10 mouse cellular contexts compared by ENCODE assay signal in the genomic region with DNA sequence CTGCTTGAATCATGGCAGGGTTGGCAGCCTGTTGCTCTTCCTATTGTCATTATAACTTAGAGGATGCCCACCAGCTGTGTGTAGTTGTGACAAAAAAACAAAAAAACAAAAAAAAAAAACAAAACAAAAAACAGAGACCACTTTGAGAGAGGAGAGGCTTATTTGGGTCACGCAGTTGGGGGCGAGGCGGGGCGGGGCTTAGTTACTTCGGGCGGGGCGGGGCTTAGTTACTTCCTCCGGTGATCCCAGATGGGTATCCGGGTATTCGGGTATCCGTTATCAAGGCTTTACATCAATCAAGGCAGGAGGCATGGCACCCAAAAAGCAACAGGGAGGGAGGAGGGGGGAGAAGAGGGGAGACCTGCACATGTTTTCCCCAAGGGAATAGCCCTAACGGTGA. TPM values are rescaled to one million over a fixed set of nuclear protein-coding genes. Genes with fewer than 3 reads are reported as not detected.
A peak's percentile ranks its signal among the peaks of the same experiment; 100 is the strongest.
DNase-seq lines count a peak whose midpoint lies in the region; ATAC-seq and TF ChIP-seq lines count a peak whose summit lies in the region.
"Had no signal": no experiment of that assay in that cellular context is flagged by ENCODE, and none has a peak within 500 bp of the region (broad histone marks: within the 10 kb centered on the region; RNA-seq: fewer than 3 reads in every experiment).

No protein-coding gene starts in this region.

- H3K27ac ChIP-seq in hindbrain, embryonic 10.5 days, result peak overlapping the region; percentile 3; the same call in 1 of the 2 replicates
- H3K27ac ChIP-seq in hindbrain, embryonic 11.5 days (ENCODE audit: low read depth, low read length), result no peak overlapping the region
- H3K27ac ChIP-seq in ES-E14 (ENCODE audit: insufficient read depth, low read depth, low read length, poor library complexity, severe bottlenecking), result no peak overlapping the region
- peak overlapping the region; percentile 73 for H3K27ac ChIP-seq in forebrain, embryonic 13.5 days
- H3K27ac ChIP-seq: macrophage had no signal

- in situ Hi-C loops in ES-E14 (cut with MboI; ENCODE audit: low sequenced_read_pairs in 2 of 2, unreplicated experiment in 2 of 2), result no loop called here

- no peak for DNase-seq in hindbrain, embryonic 10.5 days (ENCODE audit: low spot score)
- DNase-seq in hindbrain, embryonic 11.5 days (ENCODE audit: low spot score), result no peak
- peak; percentile 20 for DNase-seq in ES-E14 (ENCODE audit: low read depth, low spot score)
- peak; percentile 26 for DNase-seq in lung, postnatal 10 days
- DNase-seq in gastrocnemius, postnatal 36 days, result no peak
- DNase-seq in yolk sac, embryonic 10.5 days (ENCODE audit: low spot score), result no peak
- DNase-seq: cerebellum, adult 9-10 months had no signal

- intact Hi-C loops in gastrocnemius, postnatal 36 days (cut with DNase I), result no loop called here

- peaks cover 42% of the 10 kb centered on the region for H3K4me1 ChIP-seq in hindbrain, embryonic 10.5 days (replicated peaks)
- no peaks in the 10 kb centered on the region for H3K4me1 ChIP-seq in hindbrain, embryonic 11.5 days (replicated peaks; ENCODE audit: control insufficient read depth, insufficient read depth, low read length)
- H3K4me1 ChIP-seq in ES-E14 (ENCODE audit: control insufficient read depth in 2 of 2, insufficient read depth in 2 of 2, low read length in 2 of 2, poor library complexity in 1 of 2), result no peaks in the 10 kb centered on the region
- peaks cover 58% of the 10 kb centered on the region for H3K4me1 ChIP-seq in forebrain, embryonic 13.5 days

- no peaks in the 10 kb centered on the region for H3K27me3 ChIP-seq in hindbrain, embryonic 10.5 days (ENCODE audit: insufficient read depth, poor library complexity, severe bottlenecking)
- H3K27me3 ChIP-seq in hindbrain, embryonic 11.5 days (ENCODE audit: control insufficient read depth, insufficient read depth, low read length), result no peaks in the 10 kb centered on the region
- no peaks in the 10 kb centered on the region for H3K27me3 ChIP-seq in forebrain, embryonic 13.5 days

- peak overlapping the region; percentile 11; the same call in 1 of the 2 replicates for H3K4me3 ChIP-seq in hindbrain, embryonic 10.5 days
- H3K4me3 ChIP-seq in hindbrain, embryonic 11.5 days (ENCODE audit: low read depth, low read length), result no peak overlapping the region
- peak overlapping the region in 1 of 2 experiments; percentile 50; a peak in 2 of 4 replicates for H3K4me3 ChIP-seq in ES-E14 (ENCODE audit: insufficient read depth in 1 of 2, low read depth in 1 of 2, low read length in 2 of 2, poor library complexity in 1 of 2, severe bottlenecking in 1 of 2)
- H3K4me3 ChIP-seq in forebrain, embryonic 13.5 days, result no peak overlapping the region

- no peak overlapping the region for H3K9ac ChIP-seq in hindbrain, embryonic 11.5 days (ENCODE audit: low read depth, low read length)
- no peak overlapping the region for H3K9ac ChIP-seq in ES-E14 (ENCODE audit: insufficient read depth, low read depth, low read length, poor library complexity, severe bottlenecking)
- no peak overlapping the region; the same call in 1 of the 2 replicates for H3K9ac ChIP-seq in forebrain, embryonic 13.5 days

- H3K36me3 ChIP-seq in hindbrain, embryonic 10.5 days, result peaks cover 15% of the 10 kb centered on the region; the same call in 1 of the 2 replicates
- H3K36me3 ChIP-seq in hindbrain, embryonic 11.5 days (ENCODE audit: control insufficient read depth, insufficient read depth, low read length), result no peaks in the 10 kb centered on the region
- no peaks in the 10 kb centered on the region for H3K36me3 ChIP-seq in ES-E14 (ENCODE audit: control insufficient read depth, insufficient read depth, low read length, poor library complexity, severe bottlenecking)
- 0 out of 2 replicates have a peak, but pooled peaks cover under 1% of the 10 kb centered on the region for H3K36me3 ChIP-seq in forebrain, embryonic 13.5 days (ENCODE audit: poor library complexity, severe bottlenecking)

- no peaks in the 10 kb centered on the region for H3K9me3 ChIP-seq in hindbrain, embryonic 10.5 days
- H3K9me3 ChIP-seq in hindbrain, embryonic 11.5 days (ENCODE audit: control insufficient read depth, low read length), result no peaks in the 10 kb centered on the region
- no peaks in the 10 kb centered on the region for H3K9me3 ChIP-seq in ES-E14 (ENCODE audit: control insufficient read depth, insufficient read depth, low read depth, low read length)
- no peaks in the 10 kb centered on the region for H3K9me3 ChIP-seq in forebrain, embryonic 13.5 days (replicated peaks)

- WGBS in hindbrain, embryonic 10.5 days, result 19% methylated on average over 12 of the region's 12 CpGs
- 23% methylated on average over 12 of the region's 12 CpGs for WGBS in hindbrain, embryonic 11.5 days
- WGBS in forebrain, embryonic 13.5 days, result 21% methylated on average over 12 of the region's 12 CpGs

- no peak overlapping the region for H3K4me2 ChIP-seq in hindbrain, embryonic 11.5 days (replicated peaks; ENCODE audit: low read depth, low read length)
- H3K4me2 ChIP-seq in forebrain, embryonic 13.5 days, result peak overlapping the region; percentile 34

- no peak for ATAC-seq in hindbrain, embryonic 11.5 days (ENCODE audit: low FRiP score)
- ATAC-seq in forebrain, embryonic 13.5 days, result no peak
- no peak for ATAC-seq in inflammation-experienced regulatory T-cells, adult 6 months

TF ChIP-seq in ES-E14, 5 proteins besides CTCF, POLR2A, EP300 and RAD21:
- no peak for TF ChIP-seq CHD2 (IDR thresholded peaks at IDR 0.05; ENCODE audit: low read depth, low read length)

RNA-seq across cellular contexts. Expression of a gene that starts 46.3 kb away (rescaled TPM):
- polyA plus RNA-seq in hindbrain, embryonic 10.5 days (2016; fragmentation: Nextera tagmentation; extraction: Ambion mirVana), result 43.8 and 55.9 TPM in 2 replicates
- polyA plus RNA-seq in hindbrain, embryonic 11.5 days (2014; fragmentation: Nextera tagmentation; extraction: Ambion mirVana), result 47.5 and 58.5 TPM in 2 replicates
- total RNA-seq in ES-E14 (2012; rRNA removed), result 1.1 and 1.4 TPM in 2 replicates
- polyA plus RNA-seq in forebrain, embryonic 13.5 days (2015; fragmentation: Nextera tagmentation; extraction: Ambion mirVana), result 68.9 and 77.4 TPM in 2 replicates
- polyA plus RNA-seq in inflammation-experienced regulatory T-cells, adult 6 months (2017; shearing (Covaris generic)), result 1 to 10 TPM in 1 of 3 experiments, under 1 TPM in 2; 0.34 to 1.8 (median 0.58) TPM
- 1 to 10 TPM in 1 of 2 experiments, under 1 TPM in 1; 0.97 to 2.4 TPM for total RNA-seq in gastrocnemius, postnatal 36 days (2021)

Comparison
In these comparisons a context has a peak if more than half of its experiments do, and no peak if none do; other contexts are left out.
1. H3K27ac ChIP-seq: peak in hindbrain, embryonic 10.5 days (single experiment) and forebrain, embryonic 13.5 days (single experiment); none in hindbrain, embryonic 11.5 days (single experiment) and ES-E14 (single experiment).
2. DNase-seq: peak in ES-E14 (single experiment) and lung, postnatal 10 days (single experiment); none in hindbrain, embryonic 10.5 days (single experiment), hindbrain, embryonic 11.5 days (single experiment), gastrocnemius, postnatal 36 days (0 of 2) and yolk sac, embryonic 10.5 days (single experiment).
3. RNA of a gene that starts 46.3 kb away (polyA plus RNA-seq): 68.9 to 77.4 TPM in forebrain, embryonic 13.5 days, 47.5 to 58.5 TPM in hindbrain, embryonic 11.5 days and 43.8 to 55.9 TPM in hindbrain, embryonic 10.5 days; 0.34 to 1.8 TPM in inflammation-experienced regulatory T-cells, adult 6 months; every median in the first group is over 10 times any median in the second.